Mouse (Mus musculus): ENCODE measurements at regions not wholly inside any gene's neighbourhood (a gene's known extent, or its start where the extent isn't known, plus 50 kb on each side); places are given as distances from the start of the nearest gene placed in this dataset.

DNA sequence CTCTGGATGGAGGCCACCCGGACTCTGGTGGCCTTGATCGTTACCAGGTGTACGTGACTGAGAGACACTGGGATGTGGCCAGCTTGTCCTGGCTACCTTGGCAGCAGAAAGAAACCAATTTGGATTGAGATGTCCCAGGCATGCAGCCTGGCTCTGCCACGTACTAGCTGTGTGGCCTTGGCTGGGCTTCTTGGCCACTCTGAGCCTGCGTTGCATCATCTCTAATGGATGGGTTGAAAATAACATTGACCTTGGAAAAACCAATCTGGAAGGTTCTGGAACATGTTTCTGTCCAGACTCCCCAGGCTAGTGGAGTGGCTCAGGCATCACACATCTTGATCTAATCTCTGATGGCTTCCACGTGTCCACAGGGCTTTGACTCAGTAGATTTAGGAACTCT is 331.8 kb upstream of the Tbx3 start:
- DNase-seq (ENCODE audit: low spot score): no peak

DNA sequence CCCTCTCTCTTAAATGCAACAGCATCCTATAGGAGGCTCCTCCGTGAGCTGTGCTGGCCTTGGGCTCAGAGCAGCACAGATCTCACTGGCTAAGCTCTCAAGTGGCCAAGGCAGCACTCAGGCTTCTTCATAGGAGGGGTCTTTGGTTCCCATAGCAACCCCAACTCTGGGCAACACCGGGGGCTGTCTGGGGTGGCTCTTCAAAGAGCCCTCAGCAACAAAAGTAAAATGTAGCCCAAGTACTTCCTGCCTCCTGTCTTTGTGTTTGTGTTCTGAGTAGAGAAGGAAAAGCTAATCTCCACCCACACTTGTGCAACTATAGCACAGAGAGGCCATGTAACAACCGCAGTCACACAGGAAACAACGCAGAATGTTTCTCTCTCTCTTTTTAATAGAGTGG is 322.2 kb upstream of the Tbx3 start:
- DNase-seq (ENCODE audit: low spot score): peak; percentile 49

DNA sequence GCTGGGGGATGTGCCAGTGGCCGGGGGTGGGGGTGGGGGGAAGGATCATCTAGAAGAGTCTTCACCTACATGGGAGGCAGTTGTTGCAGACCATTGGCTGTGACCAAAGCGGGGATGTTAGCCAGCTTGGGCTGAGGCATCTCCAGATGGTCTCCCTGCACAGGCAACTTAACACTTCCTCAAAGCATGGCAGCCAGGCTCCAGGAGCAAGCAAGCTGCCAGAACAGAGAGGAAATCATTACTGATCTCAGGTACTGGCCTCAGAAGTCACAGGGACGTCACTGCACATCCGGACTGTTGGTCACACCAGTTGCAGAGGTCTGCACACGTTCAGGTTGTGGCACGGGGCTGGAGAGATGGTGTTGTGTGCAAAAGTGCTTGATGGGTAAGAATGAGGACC is 321.1 kb upstream of the Tbx3 start:
- DNase-seq (ENCODE audit: low spot score): peak; percentile 17

DNA sequence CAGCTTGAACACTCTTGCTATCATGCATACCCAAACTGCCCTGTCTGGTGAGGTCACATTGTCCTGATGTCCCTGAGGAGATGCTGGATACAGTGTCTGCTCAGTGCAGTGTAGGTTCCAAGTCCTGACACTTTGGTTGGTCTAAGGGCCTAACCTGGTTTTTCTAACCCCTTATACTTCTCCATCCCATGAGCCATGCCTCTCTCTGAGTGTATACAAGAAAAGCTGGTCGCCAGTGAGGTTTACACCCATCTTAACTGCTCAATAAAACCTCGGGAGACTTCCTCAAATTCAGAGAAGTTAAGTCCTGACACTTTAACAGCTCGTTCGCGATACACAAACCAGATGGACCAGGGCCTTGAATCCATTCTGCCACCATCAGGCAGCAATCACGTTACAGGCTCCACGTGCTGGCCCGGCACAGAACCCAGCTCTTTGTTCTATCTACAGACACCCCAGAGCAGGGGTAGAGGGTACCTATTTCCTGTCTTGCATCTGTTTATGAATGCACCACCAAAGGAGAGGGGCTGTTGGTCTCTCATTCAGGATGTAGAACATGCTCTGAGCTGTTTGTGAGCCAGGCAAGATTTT is 320.0 kb upstream of the Tbx3 start:
- peak; percentile 16 for DNase-seq (ENCODE audit: low spot score)

DNA sequence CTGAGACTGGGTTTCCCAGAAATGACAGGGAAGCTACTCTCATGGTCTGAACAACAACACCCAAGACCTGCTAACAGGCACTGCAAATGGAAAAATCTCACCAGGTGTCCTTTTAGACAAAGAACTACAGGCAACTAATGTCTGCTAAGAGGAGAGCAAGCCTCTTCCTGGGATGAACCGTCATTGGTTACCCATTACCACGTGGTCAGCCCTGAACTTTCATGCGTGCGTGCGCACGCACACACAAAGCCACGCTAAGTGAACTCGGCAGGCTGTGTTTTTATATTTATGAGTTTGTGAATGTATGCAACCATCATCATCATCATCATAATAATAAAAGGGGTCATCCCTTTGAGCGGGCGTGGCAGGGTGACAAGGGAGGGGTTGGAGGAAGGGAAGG is 315.0 kb upstream of the Tbx3 start:
- no peak for DNase-seq (ENCODE audit: low spot score)

DNA sequence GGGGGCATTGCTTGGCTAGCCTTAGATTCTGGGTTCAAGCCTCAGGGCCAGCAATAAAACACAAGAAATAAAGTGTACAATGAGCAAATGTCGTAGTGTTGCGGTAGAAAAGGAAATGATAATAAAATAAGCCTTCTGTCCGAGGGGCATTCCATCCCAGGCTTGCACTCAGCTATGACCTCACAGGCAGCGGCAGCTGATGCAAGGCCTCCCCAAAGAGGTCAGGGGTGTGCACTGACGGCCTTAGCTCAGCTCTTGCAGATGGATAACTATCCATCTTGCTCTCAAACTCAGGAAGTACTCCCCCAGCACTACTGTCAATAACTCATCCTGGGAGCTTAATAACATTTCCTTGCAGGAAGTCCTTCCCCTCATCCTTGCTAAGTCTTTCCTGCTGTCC is 314.4 kb upstream of the Tbx3 start:
- no peak for DNase-seq (ENCODE audit: low spot score)

DNA sequence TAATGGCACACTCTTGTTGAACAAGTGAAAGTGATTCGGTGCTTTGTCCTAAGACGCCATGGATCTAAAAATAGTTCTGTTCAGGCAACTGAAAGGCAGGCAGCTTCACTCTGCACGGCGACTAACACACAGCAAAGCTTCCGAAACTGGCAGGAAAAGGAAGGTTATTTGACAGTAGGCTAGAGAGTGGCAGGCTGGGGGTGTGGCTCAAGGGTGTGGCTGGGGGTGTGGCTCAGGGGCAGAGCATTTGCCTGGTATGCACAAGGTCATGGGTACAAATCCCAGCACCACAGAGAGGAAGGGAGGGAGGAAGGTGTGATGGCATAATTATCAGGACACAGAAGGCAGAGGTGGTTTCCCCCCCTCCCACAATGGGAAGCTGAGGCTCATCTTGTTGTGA is 310.8 kb upstream of the Tbx3 start:
- DNase-seq (ENCODE audit: low spot score): peak; percentile 14

DNA sequence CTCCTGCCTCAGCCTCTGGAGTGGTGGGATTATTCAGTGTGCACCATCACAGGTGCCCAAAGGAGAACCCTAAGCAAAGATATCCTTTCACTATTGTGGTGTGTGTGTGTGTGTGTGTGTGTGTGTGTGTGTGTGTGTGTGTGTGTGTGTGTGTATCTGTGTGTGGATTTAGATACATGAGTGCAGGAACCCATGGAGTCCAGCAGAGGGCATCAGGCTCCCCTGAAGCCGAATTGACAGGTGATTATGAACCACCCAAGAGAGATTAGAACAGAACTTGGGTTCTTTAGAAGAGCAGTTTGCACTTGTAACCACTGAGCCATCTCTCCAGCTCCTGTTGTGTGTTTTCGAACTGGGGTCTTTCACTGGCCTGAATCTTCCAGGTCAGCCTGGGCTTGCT is 310.1 kb upstream of the Tbx3 start:
- no peak for DNase-seq (ENCODE audit: low spot score)

DNA sequence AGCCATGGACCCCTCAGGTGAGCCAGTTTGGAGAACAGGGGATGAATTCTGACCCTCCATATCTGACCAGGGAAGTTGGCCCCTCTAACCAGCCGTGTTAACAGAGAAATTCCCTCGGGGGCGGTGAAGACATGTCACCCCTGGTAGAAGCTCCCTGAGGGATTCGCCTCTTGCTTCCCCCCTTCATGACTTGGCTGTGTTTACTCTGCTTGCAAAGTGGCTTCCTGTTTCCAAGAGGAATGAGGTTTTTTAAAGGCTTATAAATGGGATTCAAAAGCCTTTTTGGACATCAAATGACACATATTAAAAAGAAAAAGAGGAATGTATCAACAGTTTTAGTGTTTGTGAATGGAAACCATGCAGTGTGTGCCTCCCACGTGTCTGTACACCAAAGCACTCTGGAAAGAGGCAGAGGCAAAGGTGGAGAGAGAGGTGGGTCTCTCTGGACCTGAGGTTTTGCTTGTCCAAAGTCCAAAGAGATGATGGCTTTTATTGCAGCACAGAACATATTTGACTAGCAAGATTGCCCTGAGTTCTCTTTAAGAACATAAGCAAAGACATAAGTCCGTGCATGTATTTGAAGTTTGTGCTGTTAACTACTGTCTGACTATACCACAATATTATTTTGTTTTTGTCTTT is 308.9 kb upstream of the Tbx3 start:
- DNase-seq (ENCODE audit: low spot score): no peak

DNA sequence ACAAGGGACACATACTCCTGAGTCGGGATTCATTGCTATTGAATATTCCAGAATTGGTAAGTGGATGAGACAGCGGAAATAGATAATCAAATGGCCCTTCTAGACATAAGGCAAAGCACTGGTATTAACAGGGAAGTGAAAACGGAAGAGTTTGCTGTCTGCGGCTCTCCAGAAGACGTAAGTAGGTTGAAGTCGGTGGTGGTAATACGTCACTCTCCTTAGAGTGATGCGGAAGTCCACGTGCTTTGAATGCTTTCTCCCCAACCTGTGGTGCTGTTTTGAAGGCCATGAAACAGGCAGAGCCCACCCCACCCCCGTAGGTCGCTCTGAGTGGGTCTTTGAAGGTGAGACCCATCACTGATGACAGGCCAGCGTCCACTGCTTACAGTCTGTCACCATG is 308.0 kb upstream of the Tbx3 start:
- no peak for DNase-seq (ENCODE audit: low spot score)

DNA sequence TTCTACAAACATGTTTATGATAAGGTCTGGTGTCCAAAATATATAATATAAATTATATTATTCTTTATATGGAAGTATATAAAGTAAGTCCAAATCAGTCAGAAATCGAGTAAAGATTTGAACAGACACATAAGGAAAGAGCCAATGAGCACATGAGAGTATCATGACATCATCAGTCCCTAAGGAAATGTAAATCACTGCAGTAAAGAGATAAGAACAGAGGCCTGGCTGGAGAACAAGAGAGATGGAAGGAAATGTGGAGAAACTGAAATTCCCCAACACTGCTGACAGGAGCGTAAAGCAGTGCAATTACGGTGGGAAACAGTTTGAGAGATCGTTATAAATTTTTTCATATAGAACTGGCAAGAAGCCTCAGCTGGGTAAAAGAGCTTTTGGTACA is 306.2 kb upstream of the Tbx3 start:
- DNase-seq (ENCODE audit: low spot score): no peak

DNA sequence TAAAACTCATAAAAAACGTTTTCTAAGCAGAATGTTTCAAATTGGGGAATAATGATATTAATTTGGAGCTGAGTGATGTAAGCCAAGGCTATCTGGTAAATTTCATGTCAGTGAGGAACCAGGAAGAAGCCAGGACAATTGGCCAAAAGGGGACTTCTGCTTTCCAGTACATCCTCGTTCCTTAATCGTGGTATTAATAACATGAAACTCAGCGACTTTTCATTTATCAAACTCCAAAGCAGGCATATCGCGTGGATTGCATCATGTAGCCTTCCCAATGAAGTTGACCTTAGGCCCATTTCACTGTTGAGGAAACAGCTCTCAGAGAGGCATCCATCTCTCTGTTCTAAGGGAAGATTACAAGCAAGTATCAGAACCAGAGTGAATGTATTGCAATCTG is 305.3 kb upstream of the Tbx3 start:
- DNase-seq (ENCODE audit: low spot score): no peak

DNA sequence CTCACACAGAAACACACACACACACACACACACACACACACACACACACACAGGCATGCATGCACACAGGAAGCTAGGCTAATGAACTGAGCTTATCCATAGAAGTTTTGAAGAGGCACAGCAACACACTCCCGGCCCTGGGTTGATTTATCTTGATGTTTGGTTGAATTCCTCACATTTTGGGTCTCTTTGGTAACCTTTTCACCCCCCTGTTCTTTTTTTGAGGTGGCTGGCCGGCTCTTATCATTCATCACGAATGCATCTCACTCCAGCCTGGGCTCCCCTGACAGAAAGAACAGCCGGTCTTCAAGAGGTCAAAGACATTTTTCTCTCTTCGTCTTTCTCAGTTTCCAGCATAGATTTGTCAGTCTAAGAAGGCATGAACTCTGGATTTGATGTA is 304.2 kb upstream of the Tbx3 start:
- DNase-seq (ENCODE audit: low spot score): no peak

DNA sequence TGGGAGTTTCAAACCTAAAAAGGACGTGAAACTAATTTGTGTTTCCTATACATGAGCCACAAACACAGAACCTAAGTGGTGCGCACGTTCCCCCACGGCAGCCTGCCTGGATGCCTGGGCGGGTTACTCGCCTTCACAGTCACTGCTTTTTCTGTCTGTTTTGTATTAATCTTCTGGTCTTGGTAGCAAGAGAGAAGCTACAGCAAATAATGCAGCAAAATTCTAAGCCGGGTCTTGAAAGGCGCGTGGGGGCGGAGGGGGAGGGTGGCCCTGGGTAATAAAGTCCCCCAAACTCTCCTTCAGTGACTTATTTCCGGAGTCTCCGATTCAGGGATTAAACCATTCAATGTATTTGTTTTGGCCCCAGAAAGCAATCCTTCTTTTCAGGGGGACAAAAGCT is 300.0 kb upstream of the Tbx3 start:
- no peak for DNase-seq (ENCODE audit: low spot score)

DNA sequence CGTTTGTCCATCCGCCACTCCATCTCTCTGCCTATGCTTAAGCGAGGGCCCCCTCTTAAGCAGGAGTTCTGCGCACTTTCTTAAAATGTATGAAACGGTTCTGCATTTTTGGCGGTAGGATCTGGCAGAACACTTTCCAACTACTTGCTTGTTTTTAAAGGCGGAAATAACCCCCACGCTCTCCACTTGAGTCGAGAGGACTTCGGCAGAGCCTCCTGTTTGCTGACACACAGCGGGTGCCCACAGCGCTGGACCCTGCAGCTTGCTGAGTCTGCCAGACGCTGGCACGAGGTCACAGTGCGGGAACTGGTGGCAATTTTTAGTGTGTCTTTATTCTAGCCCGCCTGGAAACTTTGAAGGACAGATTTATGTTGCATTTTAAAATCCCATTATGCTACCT is 299.5 kb upstream of the Tbx3 start:
- DNase-seq (ENCODE audit: low spot score): no peak

DNA sequence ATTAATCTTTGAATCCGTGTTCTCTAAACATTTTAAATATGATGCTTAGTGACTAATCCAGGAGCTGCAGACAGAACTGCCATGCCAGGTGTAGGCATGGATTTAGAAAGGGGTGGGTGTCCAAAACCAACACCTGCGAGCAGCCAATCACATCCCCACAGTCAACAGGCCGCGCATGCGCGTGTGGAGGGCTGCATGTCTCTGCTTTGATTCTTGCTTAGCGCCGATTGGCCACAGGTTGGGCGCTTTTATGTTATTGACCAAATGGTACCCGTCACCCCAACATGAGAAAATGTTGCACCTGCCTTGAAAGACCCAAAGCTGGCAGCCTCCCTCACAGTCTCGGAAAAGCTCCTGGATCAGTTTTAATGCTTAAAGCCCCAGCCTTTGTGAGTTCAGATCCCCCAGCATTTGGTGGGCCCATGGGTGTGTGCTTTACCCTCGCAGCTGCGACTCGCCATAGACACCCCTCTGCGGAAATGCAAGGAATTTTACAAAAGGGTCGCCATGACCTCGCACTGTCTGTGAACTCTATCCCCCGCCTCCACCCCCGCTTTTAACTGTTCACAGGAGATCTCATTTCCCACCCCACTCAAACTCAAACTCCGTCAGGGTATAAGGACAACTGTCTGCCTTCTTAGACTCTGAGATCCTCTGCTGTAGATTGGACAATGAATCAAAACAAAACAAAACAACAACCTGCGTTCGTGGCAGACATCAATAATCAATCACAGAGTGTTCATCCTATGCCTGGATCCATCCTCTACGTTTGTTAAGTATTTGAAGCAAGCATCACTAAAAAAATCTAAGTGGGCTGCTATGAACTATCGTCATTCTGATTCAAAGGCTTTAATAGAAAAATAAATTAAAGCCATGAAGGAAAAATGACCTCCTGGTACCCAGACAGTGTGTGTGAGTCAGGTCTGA is 296.4 kb upstream of the Tbx3 start:
- no peak for DNase-seq (ENCODE audit: low spot score)

DNA sequence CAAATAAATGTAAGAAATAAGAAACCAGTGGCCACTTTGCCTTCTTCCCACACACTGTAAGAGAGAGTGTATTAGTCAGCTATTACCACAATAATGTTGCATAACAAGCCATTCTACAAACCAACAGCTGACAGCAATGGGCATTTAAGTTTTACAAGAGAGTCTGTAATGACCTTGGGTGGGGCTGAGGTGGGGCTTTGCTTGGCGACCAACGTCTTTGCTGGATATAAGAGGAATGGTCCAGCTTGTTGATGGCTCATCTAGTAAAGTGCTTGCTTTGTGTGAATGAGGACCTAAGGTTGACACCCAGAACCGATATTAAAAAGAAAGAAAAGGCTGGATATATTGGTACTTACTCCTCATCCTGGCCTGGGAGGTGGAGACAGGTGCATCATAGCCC is 295.6 kb upstream of the Tbx3 start:
- DNase-seq (ENCODE audit: low spot score): no peak

DNA sequence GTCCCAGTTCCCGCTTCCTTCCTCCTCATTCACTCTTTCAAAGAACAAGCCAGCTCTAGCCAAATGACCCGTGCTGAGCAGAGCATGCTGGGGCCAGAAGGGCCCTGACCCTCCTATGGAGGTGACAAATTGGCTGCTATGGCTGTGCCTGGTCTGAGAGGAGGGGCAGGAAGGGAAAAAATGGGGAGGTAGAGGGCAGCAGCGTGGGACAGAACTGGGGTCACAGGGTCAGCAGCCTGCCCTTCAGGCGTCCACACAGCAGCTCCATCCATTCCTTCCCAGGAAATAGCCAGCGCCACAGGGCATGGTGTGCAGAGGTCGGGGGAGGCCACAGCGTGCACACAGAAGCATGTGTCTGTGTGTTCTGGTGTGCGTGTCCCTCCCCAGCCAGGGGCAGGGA is 292.2 kb upstream of the Tbx3 start:
- DNase-seq (ENCODE audit: low spot score): no peak

DNA sequence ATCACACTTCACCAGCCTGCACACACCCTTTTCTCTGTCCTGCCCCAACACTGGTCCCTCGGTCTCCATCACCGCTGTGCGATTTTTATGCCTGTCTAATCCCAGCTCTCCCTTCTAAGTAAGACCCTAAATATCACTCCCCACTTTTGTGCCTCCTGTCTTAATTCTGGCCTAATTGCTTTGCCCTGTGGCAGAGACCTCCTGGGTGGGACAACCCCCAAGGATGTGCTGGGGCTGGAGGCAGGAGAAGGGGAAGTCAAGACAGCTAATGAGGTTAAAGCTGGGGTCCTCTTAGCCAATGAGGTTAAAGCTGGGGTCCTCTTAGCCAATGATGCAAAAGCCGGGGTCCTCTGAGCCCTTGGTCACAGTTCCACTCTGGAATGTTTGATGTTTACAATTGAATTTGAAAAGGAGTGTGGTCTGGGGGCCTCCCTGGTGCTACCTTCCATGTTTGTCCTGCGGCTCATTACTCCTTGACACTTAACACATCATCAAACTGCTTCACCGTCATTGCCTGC is 290.5 kb upstream of the Tbx3 start:
- no peak for DNase-seq (ENCODE audit: low spot score)

DNA sequence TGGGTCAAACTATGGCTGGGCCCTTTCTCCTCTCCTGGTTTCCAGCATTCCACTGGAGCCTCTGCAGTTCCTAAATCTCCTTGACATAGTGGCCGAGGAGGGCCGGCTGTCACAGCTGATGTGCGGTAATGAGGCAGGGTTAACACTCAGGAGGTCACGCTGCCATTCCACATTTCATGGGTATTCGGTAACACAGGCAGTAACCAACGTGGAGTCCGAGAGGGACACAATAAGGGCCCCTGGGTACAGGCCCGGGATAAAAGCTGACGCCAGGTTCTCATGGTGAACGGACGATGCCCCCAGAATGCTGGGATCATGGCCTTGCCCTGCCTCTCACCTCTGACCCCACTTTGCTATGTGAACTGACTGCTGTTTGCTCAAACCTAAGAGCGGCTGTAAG is 289.0 kb upstream of the Tbx3 start:
- no peak for DNase-seq (ENCODE audit: low spot score)

DNA sequence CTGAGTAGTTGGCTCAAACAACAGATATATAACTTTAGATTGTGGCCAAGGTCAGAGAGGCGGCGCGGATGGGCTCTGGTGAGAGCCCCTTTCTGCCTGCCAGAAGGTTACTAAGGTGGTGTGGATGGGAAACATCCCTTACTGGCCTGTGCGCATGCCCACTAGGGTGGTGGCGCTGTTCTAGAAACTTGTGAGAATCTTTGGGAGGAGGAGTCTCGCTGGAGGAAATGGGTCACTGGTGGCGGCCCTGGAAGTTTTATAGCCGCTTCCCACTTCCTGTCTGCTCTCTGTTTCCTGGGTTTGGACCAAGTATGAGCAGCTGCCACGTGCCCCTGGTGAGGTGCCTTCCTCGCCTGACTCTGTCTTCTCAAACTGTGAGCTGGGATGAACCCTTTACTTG is 285.0 kb upstream of the Tbx3 start:
- DNase-seq (ENCODE audit: low spot score): no peak

DNA sequence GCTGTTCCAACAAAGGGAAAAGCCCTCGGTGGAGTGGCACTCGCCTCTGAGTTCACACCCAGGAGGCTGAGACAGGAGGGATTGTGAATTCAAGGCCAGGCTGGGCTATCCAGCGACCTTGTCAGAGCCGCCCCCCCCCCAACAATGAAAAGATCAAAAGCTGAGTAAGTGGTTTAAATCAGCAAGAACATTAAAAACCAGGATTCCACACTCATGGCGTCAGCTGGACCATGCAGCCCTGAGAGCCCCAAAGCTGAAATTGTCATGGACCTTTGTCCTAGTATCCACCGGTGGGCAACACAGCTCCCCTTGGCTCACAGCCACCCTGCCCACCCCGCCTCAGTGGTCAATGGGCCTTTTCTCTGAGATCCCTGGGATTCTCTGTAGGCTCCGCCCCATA is 283.6 kb upstream of the Tbx3 start:
- no peak for DNase-seq (ENCODE audit: low spot score)

DNA sequence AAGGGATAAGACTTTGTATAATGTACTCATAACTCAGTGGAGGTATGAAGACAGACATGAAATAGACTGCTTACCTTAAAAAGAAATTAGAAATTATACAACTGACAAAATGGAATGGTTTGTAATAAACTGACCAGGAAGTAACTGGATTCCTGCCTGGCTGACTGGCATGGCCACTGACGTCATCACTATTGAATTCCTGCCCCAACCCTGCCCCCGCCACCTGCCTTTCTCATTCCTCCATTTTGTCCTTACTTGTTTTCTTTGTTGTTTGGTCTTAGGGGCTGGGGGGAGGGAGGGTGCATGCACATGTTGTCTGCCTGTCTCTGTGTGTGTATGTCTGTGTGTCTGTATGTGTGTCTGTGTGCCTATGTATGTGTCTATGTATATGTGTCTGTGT is 283.2 kb upstream of the Tbx3 start:
- DNase-seq (ENCODE audit: low spot score): no peak
